Mouse (Mus musculus) hindbrain, embryonic 14.5 days (tissue): Measurements from ENCODE around the gene Arl6ip1. TPM values are rescaled to one million over a fixed set of nuclear protein-coding genes. Genes with fewer than 3 reads are reported as not detected.

Experiments
- ATAC-seq: fragments of 200-750 bp; cut with Nextera tagmentation; 2 replicates; pipeline ENCODE4 v1.8.0; 2017; ENCODE audit warnings: moderate number of reproducible peaks, mild to moderate bottlenecking, moderate TSS enrichment, moderate library complexity; ENCODE audit not compliant: low FRiP score
- DNase-seq: peaks from one replicate; pipeline ENCODE4 v3.0.0-alpha.2; 2015; ENCODE audit warnings: low spot score
- H3K27ac ChIP-seq: fragments of 300-500 bp; sonication (generic); 2 replicates; pipeline ENCODE4 v1.5.1; 2014; ENCODE audit warnings: mild to moderate bottlenecking, moderate library complexity
- H3K27me3 ChIP-seq: fragments of 300-500 bp; sonication (generic); 2 replicates; pipeline ENCODE4 v1.6.1; 2014; ENCODE audit warnings: mild to moderate bottlenecking, low read length, mixed read lengths; ENCODE audit not compliant: control insufficient read depth, insufficient read depth
- H3K36me3 ChIP-seq: fragments of 300-500 bp; sonication (generic); replicated peaks from 2 replicates; pipeline ENCODE4 v1.6.1; 2014; ENCODE audit not compliant: control insufficient read depth, insufficient read depth
- H3K4me1 ChIP-seq: fragments of 300-500 bp; sonication (generic); replicated peaks from 2 replicates; pipeline ENCODE4 v1.6.1; 2014; ENCODE audit warnings: antibody characterized with exemption, low read length, mixed read lengths; ENCODE audit not compliant: control insufficient read depth, insufficient read depth
- H3K4me2 ChIP-seq: fragments of 300-500 bp; sonication (generic); replicated peaks from 2 replicates; pipeline ENCODE4 v1.6.1; 2014; ENCODE audit warnings: mild to moderate bottlenecking, moderate library complexity
- H3K4me3 ChIP-seq: fragments of 300-500 bp; sonication (generic); replicated peaks from 2 replicates; pipeline ENCODE4 v1.5.1; 2014; ENCODE audit warnings: mild to moderate bottlenecking, low read length
- H3K9ac ChIP-seq: fragments of 300-500 bp; sonication (generic); 2 replicates; pipeline ENCODE4 v1.6.1; 2014
- H3K9me3 ChIP-seq: fragments of 300-500 bp; sonication (generic); 2 replicates; pipeline ENCODE4 v1.6.1; 2016; ENCODE audit warnings: low read length; ENCODE audit not compliant: control insufficient read depth
- WGBS: fragments of 180-500 bp; shearing (Covaris S2); extraction: QIAGEN DNeasy Blood & Tissue Kit; methylation state at CpG from one replicate; pipeline ENCODE4 v1.1.7; 2014; 5-methylcytosine and 5-hydroxymethylcytosine counted together
- polyA plus RNA-seq: library from polyadenylated mRNA; unstranded; fragments of >200 nt; fragmentation: Nextera tagmentation; extraction: Ambion mirVana; gene quantifications from 2 replicates; pipeline ENCODE4 v1.2.1, GENCODE M21; 2014

Gene Arl6ip1
- polyA plus RNA-seq, 1 experiment from 2014 or later: 404 TPM

GRCm38 (mm10) chr7:118107671-118108070 lies 21.8 kb downstream of the Arl6ip1 start:
- Histone ChIP-seq H3K36me3 (peaks cover 79% of the 10 kb centered on the region), H3K4me2 (no peak overlapping the region), H3K27me3 (no peaks in the 10 kb centered on the region), H3K9me3 (no peaks in the 10 kb centered on the region), H3K27ac (no peak overlapping the region), H3K4me3 (no peak overlapping the region), H3K4me1 (peaks cover 12% of the 10 kb centered on the region), H3K9ac (no peak overlapping the region)
- DNase-seq: no peak
- 26% methylated on average over 1 of the region's 1 CpGs for WGBS
- ATAC-seq: no peak

GRCm38 (mm10) chr7:118104458-118105052 lies 24.9 kb downstream of the Arl6ip1 start:
- ATAC-seq (no peak), DNase-seq (no peak)
- H3K9me3 ChIP-seq: no peaks in the 10 kb centered on the region
- no peak overlapping the region for H3K9ac ChIP-seq
- no peak overlapping the region for H3K4me2 ChIP-seq
- no peak overlapping the region for H3K27ac ChIP-seq
- H3K4me3 ChIP-seq: no peak overlapping the region
- H3K4me1 ChIP-seq: no peaks in the 10 kb centered on the region
- no peaks in the 10 kb centered on the region for H3K27me3 ChIP-seq
- peaks cover 48% of the 10 kb centered on the region for H3K36me3 ChIP-seq
- 81% methylated on average over 5 of the region's 5 CpGs for WGBS

- Histone ChIP-seq H3K4me1 (no peaks in the 10 kb centered on the region), H3K27ac (0 out of 2 replicates have a peak overlapping the region, but pooled peaks have one; percentile 2), H3K4me3 (no peak overlapping the region), H3K36me3 (peaks cover 40% of the 10 kb centered on the region), H3K4me2 (no peak overlapping the region), H3K9me3 (no peaks in the 10 kb centered on the region), H3K27me3 (no peaks in the 10 kb centered on the region), H3K9ac (no peak overlapping the region)
- DNase-seq (no peak), ATAC-seq (peak; percentile 29; the same call in 1 of the 2 replicates)
- 51% methylated on average over 5 of the region's 5 CpGs for WGBS
These were observed 25.7 kb downstream of the Arl6ip1 start for GRCm38 (mm10) chr7:118103462-118104379.

GRCm38 (mm10) chr7:118102678-118103461 lies 26.6 kb downstream of the Arl6ip1 start:
- Histone ChIP-seq H3K4me1 (no peaks in the 10 kb centered on the region), H3K36me3 (peaks cover 31% of the 10 kb centered on the region), H3K4me3 (no peak overlapping the region), H3K27me3 (no peaks in the 10 kb centered on the region), H3K9ac (no peak overlapping the region), H3K9me3 (no peaks in the 10 kb centered on the region), H3K4me2 (no peak overlapping the region), H3K27ac (no peak overlapping the region)
- WGBS: 45% methylated on average over 4 of the region's 4 CpGs
- DNase-seq (no peak), ATAC-seq (peak; percentile 32; the same call in 1 of the 2 replicates)

- H3K9me3 ChIP-seq: no peaks in the 10 kb centered on the region
- ATAC-seq: 0 out of 2 replicates have a peak, but pooled peaks have one; percentile 10
- DNase-seq: peak; percentile 89
- no peaks in the 10 kb centered on the region for H3K4me1 ChIP-seq
- H3K27ac ChIP-seq: no peak overlapping the region
- no peak overlapping the region for H3K9ac ChIP-seq
- no peak overlapping the region for H3K4me2 ChIP-seq
- H3K27me3 ChIP-seq: no peaks in the 10 kb centered on the region
- 46% methylated on average over 4 of the region's 4 CpGs for WGBS
- no peak overlapping the region for H3K4me3 ChIP-seq
- peaks cover 25% of the 10 kb centered on the region for H3K36me3 ChIP-seq
These were observed 27.2 kb downstream of the Arl6ip1 start for GRCm38 (mm10) chr7:118102231-118102630.

GRCm38 (mm10) chr7:118097615-118098014 lies 31.8 kb downstream of the Arl6ip1 start:
- Histone ChIP-seq H3K27me3 (no peaks in the 10 kb centered on the region), H3K9ac (no peak overlapping the region), H3K36me3 (no peaks in the 10 kb centered on the region), H3K27ac (no peak overlapping the region), H3K4me2 (no peak overlapping the region), H3K4me3 (no peak overlapping the region), H3K4me1 (no peaks in the 10 kb centered on the region), H3K9me3 (no peaks in the 10 kb centered on the region)
- 82% methylated on average over 7 of the region's 7 CpGs for WGBS
- DNase-seq (no peak), ATAC-seq (no peak)

GRCm38 (mm10) chr7:118079987-118080386 lies 49.5 kb downstream of the Arl6ip1 start:
- Histone ChIP-seq H3K27me3 (no peaks in the 10 kb centered on the region), H3K27ac (no peak overlapping the region), H3K4me3 (no peak overlapping the region), H3K4me1 (no peaks in the 10 kb centered on the region), H3K9me3 (no peaks in the 10 kb centered on the region), H3K36me3 (no peaks in the 10 kb centered on the region), H3K4me2 (no peak overlapping the region), H3K9ac (no peak overlapping the region)
- no peak for ATAC-seq
- no peak for DNase-seq
- WGBS: 92% methylated on average over 4 of the region's 4 CpGs

GRCm38 (mm10) chr7:118079097-118079496 lies 50.4 kb downstream of the Arl6ip1 start:
- H3K9me3 ChIP-seq: no peaks in the 10 kb centered on the region
- DNase-seq (no peak), ATAC-seq (no peak)
- no peaks in the 10 kb centered on the region for H3K4me1 ChIP-seq
- no peak overlapping the region for H3K4me3 ChIP-seq
- H3K27me3 ChIP-seq: no peaks in the 10 kb centered on the region
- H3K9ac ChIP-seq: no peak overlapping the region
- no peaks in the 10 kb centered on the region for H3K36me3 ChIP-seq
- no peak overlapping the region for H3K4me2 ChIP-seq
- no peak overlapping the region for H3K27ac ChIP-seq
- WGBS: 89% methylated on average over 5 of the region's 5 CpGs
